Mouse (Mus musculus) bone marrow macrophage, adult 2 months (primary cell): ENCODE measurements around the gene Il18.

Source experiments
- CTCF ChIP-seq: IDR thresholded peaks from 2 replicates; pipeline ENCODE4 v1.5.1; 2012; ENCODE audit warnings: low read depth, mild to moderate bottlenecking, low read length, moderate library complexity
- POLR2A ChIP-seq: IDR thresholded peaks from 2 replicates; pipeline ENCODE4 v1.6.1; 2012; ENCODE audit warnings: mild to moderate bottlenecking, low read depth, low read length, borderline replicate concordance

GRCm38 (mm10) chr9:50535930-50536329, 18.7 kb upstream of the Il18 start:
- TF ChIP-seq CTCF (no peak), POLR2A (no peak)
